Mouse (Mus musculus) ES-E14 (cell line): ENCODE measurements around the gene Gm21983.

Experiments
- CHD2 ChIP-seq: IDR thresholded peaks from 2 replicates; pipeline ENCODE4 v1.6.1; 2014; ENCODE audit warnings: mild to moderate bottlenecking, low read depth, low read length, inconsistent platforms
- HCFC1 ChIP-seq: IDR thresholded peaks from 2 replicates; pipeline ENCODE4 v1.6.1; 2012; ENCODE audit warnings: low read length, inconsistent platforms, borderline replicate concordance; ENCODE audit not compliant: insufficient read depth
- ZC3H11A ChIP-seq: IDR thresholded peaks from 2 replicates; pipeline ENCODE4 v1.6.1; 2012; ENCODE audit warnings: low read depth, mild to moderate bottlenecking, inconsistent platforms, low read length, borderline replicate concordance

DNA sequence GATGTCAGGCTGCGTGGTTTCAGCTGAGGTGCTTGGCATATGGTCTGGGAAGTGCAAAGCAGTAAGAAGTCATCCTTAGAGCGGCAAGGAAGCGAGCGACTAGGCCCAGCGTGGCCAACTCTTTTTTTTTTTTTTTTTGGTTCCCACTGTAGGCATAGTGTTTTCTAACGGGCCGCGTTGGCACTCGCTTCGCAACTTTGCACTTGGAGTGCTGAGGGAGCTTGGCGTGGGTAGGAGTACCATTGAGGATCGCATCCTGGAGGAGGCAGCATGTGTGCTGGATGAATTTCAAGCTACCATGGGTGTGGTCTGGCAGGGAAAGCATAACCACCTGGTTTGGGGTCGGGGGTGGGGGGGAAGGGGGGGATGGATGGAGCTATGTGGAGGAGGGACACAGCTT, 24.9 kb downstream of the Gm21983 start:
- TF ChIP-seq HCFC1 (no peak), CHD2 (no peak), ZC3H11A (no peak)
